Mouse (Mus musculus) lung, adult 2 months (tissue): ENCODE results near the gene Draxin.

Experiments
- CTCF ChIP-seq: fragments of 200-500 bp; IDR thresholded peaks from 2 replicates; pipeline ENCODE4 v1.5.1; 2011; ENCODE audit warnings: mild to moderate bottlenecking, low read length, control low read depth; ENCODE audit not compliant: insufficient read depth
- POLR2A ChIP-seq: fragments of 200-500 bp; IDR thresholded peaks from 2 replicates; pipeline ENCODE4 v1.6.1; 2011; ENCODE audit warnings: low read depth, mild to moderate bottlenecking, control low read depth, low read length, borderline replicate concordance; ENCODE audit errors: extremely low read depth

GRCm38 (mm10) chr4:148097936-148098335, 32.6 kb downstream of the Draxin start:
- TF ChIP-seq POLR2A (no peak), CTCF (no peak)
